Mouse (Mus musculus): ENCODE results near the gene Itga6.
A peak's percentile ranks its signal among the peaks of the same experiment; 100 is the strongest.

Gene Itga6

DNA sequence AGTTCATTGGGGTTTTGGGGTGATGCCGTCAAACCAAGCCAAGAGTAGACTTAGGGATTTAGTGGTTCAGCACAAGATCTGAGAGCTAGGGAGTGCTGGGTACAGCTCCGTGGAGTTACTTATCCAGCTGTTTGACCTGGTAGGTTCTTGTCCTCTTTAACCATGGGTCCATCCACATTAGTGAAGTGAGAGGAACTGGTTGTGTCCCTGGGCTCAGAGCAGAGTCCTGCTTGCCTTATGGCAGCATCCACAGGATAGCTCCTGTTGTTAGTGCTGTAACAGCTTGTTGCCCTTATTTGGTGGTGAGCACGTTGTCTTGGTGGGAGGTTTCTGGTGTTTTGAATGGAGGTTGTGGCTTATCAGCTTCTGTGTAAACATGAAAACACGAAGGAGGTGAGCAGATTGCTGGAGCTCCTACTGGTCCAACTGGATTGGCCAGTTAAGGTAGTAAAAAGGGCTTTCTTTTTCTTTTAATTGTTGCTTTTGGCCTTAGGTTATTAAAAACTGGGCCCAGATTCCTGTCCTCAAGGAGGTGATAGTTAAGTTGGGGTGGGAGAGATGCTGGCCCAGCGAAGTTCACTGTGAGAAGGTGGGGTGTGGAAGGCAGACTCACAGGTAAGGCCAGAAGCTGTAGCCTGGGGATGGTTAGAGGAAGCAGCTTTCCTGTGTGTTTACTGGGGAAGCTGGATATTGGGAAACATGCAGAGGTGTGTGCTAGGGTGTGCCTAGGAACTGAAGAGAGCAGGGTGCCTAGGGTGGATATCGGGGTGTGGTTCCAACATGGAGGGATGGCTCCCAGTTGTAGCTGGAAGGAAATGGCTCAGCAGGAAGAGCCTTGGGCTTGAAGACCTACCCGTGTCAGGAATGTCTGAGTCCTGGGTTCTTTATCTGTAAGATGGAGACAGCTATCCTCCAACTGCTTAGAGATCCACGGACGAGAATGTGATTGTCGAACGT lies 60.5 kb downstream of the Itga6 start:
- peak in 1 of 2 experiments; percentile 32 for DNase-seq

DNA sequence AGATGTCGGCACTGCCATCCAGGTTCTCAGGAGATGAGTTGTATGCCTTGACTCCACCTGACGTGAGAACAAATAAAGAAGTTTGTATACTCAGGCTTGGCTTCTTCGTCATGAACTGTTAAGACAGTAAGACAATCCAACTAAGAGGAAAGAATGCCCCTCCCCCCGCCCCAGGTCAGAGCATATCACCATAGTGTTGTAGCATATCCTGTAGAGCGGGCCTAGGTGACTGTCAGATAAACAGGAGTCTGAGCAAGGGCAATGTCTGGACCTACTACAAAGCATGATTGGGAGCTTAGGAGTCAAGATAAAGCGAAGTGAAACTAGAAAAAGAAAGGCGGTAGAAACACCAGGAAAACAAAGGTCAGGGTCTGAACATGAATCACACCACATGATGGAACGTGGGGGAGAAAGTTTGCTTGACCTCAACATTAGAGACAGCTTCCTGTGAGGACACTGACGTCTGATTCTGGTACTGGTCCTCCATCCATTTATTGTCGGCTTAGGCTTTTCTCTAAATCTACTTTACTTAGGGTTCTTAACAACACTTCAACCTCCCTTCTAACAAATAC lies 64.0 kb downstream of the Itga6 start:
- no peak for DNase-seq

DNA sequence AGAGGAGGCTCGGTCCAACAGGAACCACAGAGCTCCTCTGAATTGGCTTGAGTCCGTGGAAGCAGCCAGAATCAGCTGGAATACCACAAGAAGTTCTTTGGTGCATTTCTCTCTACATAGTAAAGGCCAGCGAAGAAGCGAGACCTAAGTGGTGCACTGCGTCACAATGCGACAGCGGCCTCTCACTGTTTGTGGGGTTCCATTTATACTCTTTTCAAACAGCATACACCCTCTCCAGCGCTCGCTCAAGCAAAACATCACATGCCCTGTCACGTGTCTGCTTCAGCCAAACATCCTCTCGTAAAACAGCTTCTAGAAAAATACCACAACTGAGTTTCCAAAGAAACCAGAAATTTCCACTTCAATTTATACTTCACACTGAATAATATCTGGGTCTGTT lies 64.6 kb downstream of the Itga6 start:
- DNase-seq: no peak

DNA sequence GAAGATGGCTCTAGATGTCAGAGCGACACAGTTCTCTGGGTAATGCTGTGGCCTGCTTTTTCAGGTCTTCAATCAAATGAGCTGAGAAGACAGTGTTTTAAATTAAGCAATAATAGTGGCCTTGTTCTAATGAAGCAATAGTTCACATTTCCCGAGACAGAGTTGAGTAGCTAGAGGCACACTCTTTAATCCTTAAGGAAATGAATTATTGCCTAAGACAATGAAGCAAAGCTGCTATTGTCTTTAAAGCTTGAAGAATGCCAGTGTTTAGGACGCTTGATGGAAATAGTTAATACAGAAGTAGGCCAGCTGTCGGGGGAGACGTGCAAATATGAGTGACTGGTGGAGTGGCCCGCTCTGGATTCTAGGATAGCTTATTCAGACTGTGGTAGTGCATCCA lies 65.5 kb downstream of the Itga6 start:
- DNase-seq: no peak

DNA sequence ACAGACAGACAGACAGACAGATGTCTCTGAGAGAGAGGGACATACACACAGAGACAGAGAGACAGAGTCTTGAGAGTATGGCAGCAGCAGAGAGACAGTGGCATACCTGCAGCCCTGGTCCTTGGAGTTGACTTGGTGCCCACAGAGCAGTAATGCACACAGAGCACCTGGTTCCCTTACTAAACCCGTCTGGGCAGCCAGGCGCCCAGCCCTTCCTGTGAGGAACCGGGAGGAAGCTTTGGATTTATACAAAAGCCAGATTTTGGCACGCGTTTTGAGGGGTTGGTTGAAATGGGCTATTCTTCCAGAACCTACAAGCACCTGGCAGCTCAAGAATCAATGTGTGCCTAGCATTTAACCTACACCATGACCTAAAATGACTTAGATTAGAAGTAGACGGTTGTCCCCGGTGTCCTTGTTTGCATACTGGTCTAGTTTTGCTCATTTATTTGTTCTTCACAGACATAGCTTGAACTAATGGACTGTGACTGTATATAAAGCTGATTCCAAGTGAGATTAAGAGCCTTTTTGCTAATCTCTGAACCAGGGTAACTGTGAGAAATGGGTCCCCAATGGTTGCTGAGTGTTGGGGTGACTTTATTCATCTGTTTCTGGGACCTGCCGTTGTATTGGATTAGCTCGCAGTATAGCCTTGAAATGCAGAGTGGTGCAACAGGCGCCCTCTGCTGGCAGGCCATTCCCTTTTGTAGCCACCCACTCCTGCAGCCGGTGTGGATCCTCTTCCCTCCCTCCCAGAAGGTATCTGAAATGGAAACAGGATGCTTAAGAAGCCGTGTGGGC lies 67.0 kb downstream of the Itga6 start:
- DNase-seq: peak; percentile 77 to 84

DNA sequence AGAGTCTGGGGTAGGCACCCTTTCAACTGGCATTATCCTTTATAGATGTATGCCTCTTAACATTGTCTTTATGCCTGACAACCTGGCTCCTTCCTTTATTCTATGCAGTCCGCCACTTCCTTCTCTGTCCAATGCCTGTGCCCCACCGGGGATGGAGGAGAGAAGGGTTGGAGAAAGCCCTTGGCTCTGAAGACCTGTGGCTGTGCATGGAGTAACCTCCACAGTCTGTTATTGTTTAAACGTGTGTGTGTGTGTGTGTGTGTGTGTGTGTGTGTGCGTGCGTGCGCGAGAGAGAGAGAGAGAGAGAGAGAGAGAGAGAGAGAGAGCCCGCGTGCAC lies 67.6 kb downstream of the Itga6 start:
- DNase-seq: no peak

DNA sequence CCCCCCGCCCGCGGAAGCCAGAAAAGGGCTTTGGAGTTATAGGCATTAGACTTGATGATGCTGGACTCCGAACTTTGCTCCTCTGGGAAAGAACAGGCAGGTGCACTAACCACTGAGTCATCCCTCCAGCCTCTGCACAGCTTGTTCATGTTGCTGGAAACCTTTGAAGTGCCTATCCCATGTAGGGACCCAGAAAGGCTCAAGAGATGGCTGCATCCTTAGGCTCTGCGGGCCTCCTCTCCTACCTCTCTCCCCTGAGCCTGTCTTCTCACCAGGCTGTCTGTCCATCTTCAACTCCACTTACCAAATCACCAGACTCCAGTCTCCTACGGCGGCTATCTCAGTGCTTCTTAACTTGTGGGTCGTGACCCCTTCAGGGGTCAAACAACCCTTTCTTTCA lies 68.0 kb downstream of the Itga6 start:
- no peak for DNase-seq

DNA sequence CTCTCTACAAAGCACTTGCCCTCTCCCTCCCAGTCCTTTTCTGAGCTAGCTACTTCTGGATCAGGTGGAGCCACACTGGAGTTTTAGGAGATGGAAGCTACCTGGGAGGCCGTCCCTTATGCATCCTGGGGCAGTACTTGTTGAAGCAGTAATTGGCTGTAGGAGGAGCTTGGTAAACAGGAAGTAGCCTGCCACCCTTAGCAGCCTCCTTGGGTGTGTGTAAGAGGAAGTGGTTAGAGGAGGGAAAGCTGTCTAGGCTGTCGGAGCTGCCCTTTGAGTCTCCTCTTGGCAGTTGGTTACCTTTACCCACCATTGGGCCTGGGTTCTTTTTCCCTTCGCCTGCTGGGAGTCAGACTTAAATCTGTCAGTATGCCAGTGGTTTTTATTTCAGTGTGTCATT lies 68.6 kb downstream of the Itga6 start:
- peak; percentile 60 to 68 for DNase-seq

DNA sequence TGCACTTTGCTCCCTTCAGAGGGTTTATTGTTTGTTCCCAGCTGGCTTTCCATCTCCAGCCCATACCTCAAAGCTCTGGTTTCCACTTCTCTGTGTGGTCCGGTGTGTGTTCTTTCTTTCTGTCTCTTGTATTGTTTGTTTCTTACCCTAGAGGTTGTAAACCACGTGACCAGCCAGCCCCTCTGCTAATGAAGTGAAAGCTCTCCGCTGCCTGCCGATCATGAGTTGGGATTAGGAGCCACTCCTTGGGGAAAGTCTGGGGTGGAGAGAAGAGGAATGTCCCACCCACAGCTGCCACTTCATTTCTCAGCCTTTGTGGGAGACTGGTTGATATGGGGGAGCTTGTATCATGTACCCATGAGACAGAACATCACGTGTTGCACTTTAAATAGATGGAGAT lies 69.9 kb downstream of the Itga6 start:
- DNase-seq: no peak

DNA sequence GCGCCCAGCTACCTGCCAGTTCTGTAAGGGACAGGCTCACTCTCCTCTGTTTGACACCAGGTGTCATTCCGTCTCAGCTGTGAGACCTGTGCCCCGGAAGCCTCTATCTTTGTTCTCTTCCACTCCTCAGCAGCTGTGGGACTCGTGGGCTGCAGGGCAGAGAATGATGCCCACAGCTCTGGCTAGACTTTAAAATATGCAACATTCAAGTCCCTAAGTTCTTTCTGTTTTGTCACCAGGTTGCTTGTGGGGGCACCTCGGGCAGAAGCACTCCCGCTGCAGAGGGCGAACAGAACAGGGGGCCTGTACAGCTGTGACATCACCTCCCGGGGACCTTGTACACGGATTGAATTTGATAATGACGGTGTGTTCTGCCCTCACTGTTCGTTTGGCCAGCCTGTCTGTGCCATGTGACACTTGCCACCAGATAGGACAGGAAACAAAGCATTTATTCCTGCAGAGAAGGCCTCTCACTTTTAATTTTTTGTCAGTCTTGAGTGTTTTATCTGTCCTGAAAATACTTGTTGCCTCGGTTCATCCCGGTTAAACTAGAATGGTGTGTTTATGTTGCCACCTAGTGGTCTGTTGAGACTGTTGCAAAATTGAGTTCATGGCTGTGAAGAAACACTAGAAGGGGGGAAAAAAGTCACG lies 71.1 kb downstream of the Itga6 start:
- no peak for DNase-seq

DNA sequence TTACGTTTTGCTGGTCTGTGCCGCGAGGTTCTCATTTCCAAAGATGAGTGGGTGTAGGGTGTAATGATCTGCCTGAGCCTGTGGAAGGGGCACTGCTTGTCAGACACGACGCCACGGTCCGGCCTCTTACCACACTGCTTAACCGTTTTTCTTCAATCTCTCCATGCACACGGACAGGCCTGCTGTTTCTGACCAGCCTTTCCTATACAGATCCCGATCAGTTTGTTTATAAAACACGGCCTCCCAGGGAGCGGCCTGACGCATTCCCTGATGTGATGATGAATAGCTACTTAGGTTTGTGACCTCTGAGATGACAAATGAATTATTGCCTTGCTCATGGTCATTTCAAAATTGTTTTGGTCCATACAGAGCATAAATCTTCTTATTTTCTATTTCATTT lies 78.7 kb downstream of the Itga6 start:
- DNase-seq: no peak

DNA sequence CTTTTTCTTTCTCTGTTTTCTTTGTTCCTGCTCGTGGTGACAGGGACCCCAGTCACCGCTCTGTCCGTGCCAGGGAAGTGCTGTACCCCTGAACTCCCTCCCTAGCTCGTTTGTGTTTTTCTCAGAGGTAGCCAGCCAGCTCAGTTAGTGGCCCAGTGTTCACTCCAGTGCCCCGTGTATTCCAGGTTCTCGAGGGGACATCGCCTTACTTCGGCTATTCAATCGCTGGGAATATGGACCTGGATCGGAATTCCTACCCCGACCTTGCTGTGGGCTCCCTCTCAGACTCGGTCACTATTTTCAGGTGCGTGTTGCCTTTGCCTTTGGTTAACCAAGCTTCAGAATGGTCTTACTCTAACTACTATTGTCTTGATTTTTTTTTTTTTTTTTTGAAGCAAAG lies 82.3 kb downstream of the Itga6 start:
- no peak for DNase-seq

DNA sequence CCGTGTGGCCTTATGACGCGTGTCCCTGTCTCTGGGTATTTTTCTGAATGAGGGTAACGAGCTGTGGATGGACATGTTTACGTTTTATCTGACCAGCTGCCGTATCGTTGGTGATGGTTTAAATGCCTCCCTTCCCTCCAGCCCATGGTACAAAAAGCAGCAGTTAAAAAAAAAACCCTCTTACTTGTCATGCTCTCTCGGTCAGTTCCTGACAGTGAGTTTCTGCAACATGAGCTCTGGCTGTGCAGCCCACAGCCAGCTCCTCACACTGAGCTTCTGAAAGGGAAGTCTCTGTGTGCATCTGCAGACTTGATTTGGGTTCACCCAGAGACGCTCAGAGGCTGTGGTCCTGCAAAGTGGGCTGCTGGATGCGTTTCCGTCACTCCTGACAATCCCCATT lies 83.5 kb downstream of the Itga6 start:
- DNase-seq: no peak

DNA sequence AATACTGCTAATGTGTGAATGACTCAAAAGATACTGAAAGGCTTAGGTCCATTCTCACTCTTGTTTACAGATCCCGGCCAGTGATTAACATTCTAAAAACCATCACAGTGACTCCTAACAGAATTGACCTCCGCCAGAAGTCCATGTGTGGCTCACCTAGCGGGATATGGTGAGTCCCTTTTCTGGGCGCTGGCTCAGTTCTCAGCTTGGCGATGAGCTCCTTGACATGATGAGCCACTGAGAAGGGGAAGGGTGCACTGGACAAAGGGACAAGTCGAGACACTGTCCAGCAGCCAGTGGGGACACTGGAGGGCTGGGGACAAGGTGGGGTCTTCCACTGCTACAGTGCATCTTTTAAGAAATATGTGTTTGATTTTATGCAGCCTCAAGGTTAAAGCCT lies 88.2 kb downstream of the Itga6 start:
- DNase-seq: no peak

DNA sequence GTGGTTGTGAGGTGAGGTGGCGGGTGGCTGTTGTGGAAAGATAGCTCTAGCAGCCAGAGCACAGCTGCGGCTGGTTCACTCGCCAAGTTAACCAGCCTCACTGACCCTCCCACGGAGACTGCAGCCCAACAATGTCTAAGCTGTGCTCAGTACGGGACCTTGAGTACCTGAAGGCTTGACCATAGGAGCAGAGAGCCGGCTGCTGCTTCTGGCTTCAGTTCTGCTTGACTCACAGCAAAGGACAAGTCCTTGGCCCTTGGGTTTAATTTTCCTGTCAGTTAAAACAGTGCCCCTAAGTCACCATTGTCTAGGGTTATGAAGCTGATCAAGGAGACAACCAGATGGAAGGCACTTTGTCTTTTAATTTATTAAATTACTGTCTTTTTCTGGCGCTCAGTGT lies 89.0 kb downstream of the Itga6 start:
- no peak for DNase-seq

DNA sequence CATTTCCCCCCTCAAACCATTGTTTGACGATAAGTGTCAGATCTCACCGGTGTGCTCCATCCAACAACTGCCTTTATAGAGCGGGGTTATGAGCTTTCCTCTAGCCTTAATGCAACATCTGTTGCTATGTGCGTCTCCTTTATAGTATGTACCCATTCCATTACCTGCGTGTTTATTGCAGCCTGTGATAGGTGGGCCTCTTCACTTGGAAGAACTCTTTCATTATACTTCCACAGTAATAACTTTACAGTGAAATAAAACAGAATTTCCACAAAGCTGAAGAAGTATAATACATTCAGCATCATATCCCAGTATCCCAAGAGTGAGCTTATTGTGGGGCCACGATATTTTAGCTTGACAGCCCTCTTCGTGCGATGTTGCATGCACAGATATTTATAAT lies 90.1 kb downstream of the Itga6 start:
- DNase-seq: no peak

DNA sequence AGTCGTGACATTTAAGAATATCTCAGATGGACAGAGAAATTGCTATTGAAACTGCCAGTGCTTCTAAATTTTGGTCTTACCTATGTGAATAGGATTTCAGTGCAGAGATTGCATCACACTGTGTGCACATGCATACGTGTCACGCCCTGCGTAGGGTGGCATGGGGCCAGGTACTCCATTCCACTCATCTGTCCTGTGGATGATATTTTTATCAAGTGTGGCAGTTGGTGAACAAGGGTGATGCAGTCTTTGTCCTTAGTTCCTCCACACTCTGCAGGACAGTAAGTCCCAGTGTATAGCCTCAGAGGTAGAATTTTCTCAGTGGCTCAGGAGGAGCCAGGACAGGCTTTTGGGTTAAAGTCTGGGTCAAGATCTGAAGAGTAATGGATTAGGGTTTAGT lies 90.8 kb downstream of the Itga6 start:
- no peak for DNase-seq

DNA sequence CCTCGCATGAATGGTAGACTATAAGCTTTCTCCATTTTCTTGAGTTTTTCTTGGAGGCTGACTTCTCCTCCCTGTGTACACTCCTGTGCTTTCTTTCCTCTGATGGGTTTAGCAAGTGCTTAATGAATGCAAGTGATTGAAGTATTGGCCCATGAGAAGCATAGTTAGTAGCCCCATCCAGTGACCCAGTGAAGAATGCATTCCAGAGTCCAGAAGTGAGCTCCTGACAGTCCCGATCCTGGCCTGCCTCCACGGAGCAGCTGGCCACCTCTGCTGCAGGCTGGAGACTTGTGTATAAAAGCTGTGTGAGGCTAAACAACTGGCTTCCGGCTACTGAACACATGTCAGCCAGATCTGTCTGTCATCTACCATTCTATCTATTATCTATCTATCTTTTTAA lies 91.8 kb downstream of the Itga6 start:
- no peak for DNase-seq

DNA sequence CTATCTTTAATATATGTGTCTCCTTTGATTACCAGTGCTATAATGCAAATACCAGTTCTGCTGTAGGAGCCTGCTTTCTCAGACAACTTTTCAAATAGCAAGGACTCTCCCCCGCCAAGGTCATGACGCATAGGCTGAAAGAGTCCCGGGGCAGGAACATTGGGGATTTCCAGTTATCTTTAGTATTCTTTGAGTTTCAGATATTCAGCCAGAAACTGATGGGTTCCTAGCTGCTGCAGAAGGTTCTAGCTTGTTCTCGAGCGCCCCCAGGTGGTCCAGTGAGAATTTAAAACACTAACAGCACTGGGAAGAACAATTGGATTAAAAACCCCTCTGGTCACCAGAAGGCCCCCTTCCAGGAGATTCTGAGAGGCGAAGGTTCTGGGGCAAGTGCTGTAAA lies 92.4 kb downstream of the Itga6 start:
- peak; percentile 33 to 41 for DNase-seq

DNA sequence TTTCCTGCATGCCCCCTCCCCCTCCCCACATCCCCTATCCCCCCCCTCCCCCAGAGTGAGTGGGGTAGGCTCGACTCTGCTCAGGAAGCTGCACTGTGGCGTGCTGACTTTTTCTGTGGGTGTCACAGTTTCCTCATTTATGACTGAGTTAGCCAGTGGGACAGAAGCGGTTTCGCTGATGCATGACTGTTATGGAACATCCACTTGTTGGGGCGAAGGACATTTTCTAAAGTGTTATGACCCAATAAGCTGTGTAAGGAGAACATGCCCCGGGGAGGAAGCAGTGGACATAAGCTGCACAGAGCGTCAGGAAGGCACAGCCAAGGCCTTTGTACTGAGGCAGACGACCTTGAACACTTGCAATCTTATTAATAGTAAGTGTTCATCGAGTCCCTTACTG lies 97.9 kb downstream of the Itga6 start:
- DNase-seq: no peak

DNA sequence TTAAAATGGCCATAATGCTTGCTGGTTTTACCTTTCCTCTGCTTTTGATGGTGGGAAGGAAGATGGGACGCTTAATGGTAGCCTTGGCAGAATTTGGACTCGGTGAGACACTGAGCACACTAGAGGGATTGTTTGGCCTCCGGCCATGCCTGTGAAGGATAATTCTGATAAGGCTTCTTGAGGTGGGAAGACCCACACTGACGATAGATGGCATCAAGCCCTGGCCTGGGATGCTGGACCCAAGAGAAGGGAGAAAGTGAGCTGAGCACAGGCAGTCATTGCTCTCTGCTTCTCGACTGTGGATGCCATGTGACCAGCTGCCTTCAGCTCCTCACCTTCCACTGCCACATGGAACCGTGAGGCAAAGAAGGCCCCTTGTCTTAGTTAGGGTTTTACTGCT lies 99.5 kb downstream of the Itga6 start:
- no peak for DNase-seq

DNA sequence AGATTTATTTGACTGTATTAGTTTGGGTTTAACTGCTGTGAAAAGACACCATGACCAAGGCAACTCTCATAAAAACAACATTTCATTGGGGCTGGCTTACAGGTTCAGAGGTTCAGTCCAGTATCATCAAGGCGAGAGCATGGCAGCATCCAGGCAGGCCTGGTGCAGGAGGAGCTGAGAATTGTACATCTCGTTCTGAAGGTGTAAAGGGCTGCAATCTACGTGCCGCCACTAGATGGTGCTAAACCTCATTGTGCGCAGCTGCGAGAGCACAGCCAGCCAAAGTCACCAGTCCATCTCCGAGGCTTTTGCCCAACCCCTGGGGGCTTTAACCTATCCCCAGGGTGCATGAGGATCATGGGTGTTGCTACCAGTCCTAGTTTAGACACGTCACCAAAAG lies 106.7 kb downstream of the Itga6 start:
- peak; percentile 49 to 54 for DNase-seq

DNA sequence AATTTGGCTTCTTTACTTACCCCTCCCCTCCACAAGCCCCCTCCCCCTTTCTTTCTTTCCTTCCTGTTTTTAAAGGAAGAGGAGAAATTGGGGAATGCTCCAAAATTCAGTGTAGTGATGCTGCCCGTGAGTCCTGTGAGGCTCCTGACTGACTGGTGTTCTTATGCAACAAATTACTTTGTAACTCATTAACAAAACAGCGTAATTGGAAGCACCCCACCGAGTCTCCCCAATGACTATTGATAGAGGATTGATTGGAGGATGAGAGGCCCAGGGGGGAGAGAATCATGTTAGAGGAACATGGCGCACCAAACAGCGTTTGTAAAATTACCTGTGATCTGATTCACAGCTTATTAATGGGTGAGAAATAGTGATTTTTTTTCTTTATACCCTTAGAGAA lies 109.7 kb downstream of the Itga6 start:
- DNase-seq: no peak
